In the genomic region with DNA sequence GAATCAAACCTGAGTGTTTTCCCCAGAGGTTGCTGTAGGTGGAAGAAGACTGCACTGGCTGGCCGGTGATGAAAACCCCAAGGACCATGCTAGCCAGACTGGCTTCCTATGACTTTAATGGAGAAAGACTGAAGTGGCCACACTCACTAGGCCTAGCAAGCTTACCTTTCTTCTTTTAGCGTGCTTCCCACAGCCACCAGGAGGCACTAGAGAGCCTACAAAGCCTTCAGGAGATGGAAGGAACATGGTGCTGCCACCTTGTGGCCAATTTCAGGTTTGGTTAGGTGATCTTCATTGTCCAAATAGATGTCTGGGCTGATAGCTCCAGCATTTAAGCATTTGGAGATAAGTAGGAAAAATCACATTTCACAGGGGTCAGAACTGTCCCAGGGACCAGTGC, we compare ENCODE assay signal across 8 mouse cellular contexts. TPM values are rescaled to one million over a fixed set of nuclear protein-coding genes. Genes with fewer than 3 reads are reported as not detected.
DNase-seq lines count a peak whose midpoint lies in the region; ATAC-seq and TF ChIP-seq lines count a peak whose summit lies in the region.

No protein-coding gene starts in this region.

- no peak overlapping the region for H3K4me3 ChIP-seq in intestine, postnatal 0 days (ENCODE audit: low read depth, low read length)
- no peak overlapping the region for H3K4me3 ChIP-seq in limb, embryonic 11.5 days (ENCODE audit: low read depth, low read length)

- H3K9ac ChIP-seq in intestine, postnatal 0 days (ENCODE audit: low read depth, low read length): no peak overlapping the region
- no peak overlapping the region for H3K9ac ChIP-seq in limb, embryonic 11.5 days (ENCODE audit: low read length)

- peak; percentile 100 for DNase-seq in 3T3-L1 (ENCODE audit: low read depth, low spot score)
- peak; percentile 95 to 96 for DNase-seq in adrenal gland, adult 18-20 months (ENCODE audit: low spot score in 2 of 2)
- peak; percentile 99 for DNase-seq in embryo, embryonic 10 days (ENCODE audit: low spot score)
- peak; percentile 96 for DNase-seq in gastrocnemius, postnatal 10 days
- peak; percentile 99 for DNase-seq in limb, embryonic 11.5 days (ENCODE audit: low spot score)
- DNase-seq in naive thymus-derived CD4-positive, alpha-beta T cell, adult 2 months (ENCODE audit: low read depth): peak; percentile 99
- DNase-seq in spleen, postnatal 36 days (ENCODE audit: low spot score in 2 of 2): peak; percentile 85 to 93

- no peak overlapping the region for H3K4me2 ChIP-seq in intestine, postnatal 0 days (replicated peaks; ENCODE audit: low read depth)
- no peak overlapping the region for H3K4me2 ChIP-seq in limb, embryonic 11.5 days (ENCODE audit: low read depth, severe bottlenecking)

- H3K27ac ChIP-seq in intestine, postnatal 0 days (ENCODE audit: low read depth, low read length): no peak overlapping the region
- no peak overlapping the region for H3K27ac ChIP-seq in limb, embryonic 11.5 days (replicated peaks; ENCODE audit: low read depth, low read length)

- 0 out of 2 replicates have a peak, but pooled peaks cover 3% of the 10 kb centered on the region for H3K4me1 ChIP-seq in intestine, postnatal 0 days (replicated peaks; ENCODE audit: control insufficient read depth, insufficient read depth, low read length)
- peaks cover 10% of the 10 kb centered on the region; the same call in 1 of the 2 replicates for H3K4me1 ChIP-seq in limb, embryonic 11.5 days (ENCODE audit: control insufficient read depth, insufficient read depth, low read length)

- TF ChIP-seq CTCF in intestine, postnatal 0 days (IDR thresholded peaks at IDR 0.05; ENCODE audit: low read depth): peak; percentile 100

- WGBS in intestine, postnatal 0 days: 37% methylated on average over 2 of the region's 2 CpGs
- WGBS in limb, embryonic 11.5 days: 11% methylated on average over 2 of the region's 2 CpGs

- H3K9me3 ChIP-seq in intestine, postnatal 0 days (ENCODE audit: control insufficient read depth): no peaks in the 10 kb centered on the region
- H3K9me3 ChIP-seq in limb, embryonic 11.5 days (ENCODE audit: control insufficient read depth, low read length): no peaks in the 10 kb centered on the region

- ATAC-seq in intestine, postnatal 0 days: no peak
- ATAC-seq in limb, embryonic 11.5 days (ENCODE audit: insufficient number of reproducible peaks, low FRiP score, low TSS enrichment, low read depth): no peak

- H3K36me3 ChIP-seq in intestine, postnatal 0 days (ENCODE audit: control insufficient read depth, insufficient read depth): peaks cover 25% of the 10 kb centered on the region
- peaks cover 6% of the 10 kb centered on the region; the same call in 1 of the 2 replicates for H3K36me3 ChIP-seq in limb, embryonic 11.5 days (ENCODE audit: control insufficient read depth, insufficient read depth, low read length)

- no peaks in the 10 kb centered on the region for H3K27me3 ChIP-seq in intestine, postnatal 0 days (replicated peaks; ENCODE audit: control insufficient read depth, insufficient read depth, low read length)
- no peaks in the 10 kb centered on the region for H3K27me3 ChIP-seq in limb, embryonic 11.5 days (ENCODE audit: control insufficient read depth, insufficient read depth, low read length)

RNA-seq across cellular contexts. Expression of a gene that starts 9.0 kb away (rescaled TPM):
- 10 to 100 TPM; 56.9 to 66.5 TPM for total RNA-seq in adrenal gland, adult 18-20 months (2021)
- total RNA-seq in gastrocnemius, postnatal 10 days (2021): 10 to 100 TPM; 38.1 to 40.7 TPM
- polyA plus RNA-seq in intestine, postnatal 0 days (2015; fragmentation: Nextera tagmentation; extraction: Ambion mirVana): 47.3 and 49.4 TPM in 2 replicates
- 29.0 and 32.3 TPM in 2 replicates for polyA plus RNA-seq in limb, embryonic 11.5 days (2014; fragmentation: Nextera tagmentation; extraction: Ambion mirVana)

RNA-seq across cellular contexts. Expression of a gene that starts 16.6 kb away (rescaled TPM):
- 1 to 10 TPM; 1.7 to 2.1 TPM for total RNA-seq in adrenal gland, adult 18-20 months (2021)
- 1 to 10 TPM; 3.5 to 6.7 TPM for total RNA-seq in gastrocnemius, postnatal 10 days (2021)
- 4.8 and 5.4 TPM in 2 replicates for polyA plus RNA-seq in intestine, postnatal 0 days (2015; fragmentation: Nextera tagmentation; extraction: Ambion mirVana)
- polyA plus RNA-seq in limb, embryonic 11.5 days (2014; fragmentation: Nextera tagmentation; extraction: Ambion mirVana): 0.35 TPM in 1 of 2 replicates, not detected in the other

RNA-seq across cellular contexts. Expression of a gene that starts 22.9 kb away (rescaled TPM):
- total RNA-seq in adrenal gland, adult 18-20 months (2021): 100 to 1,000 TPM; 158 to 166 TPM
- total RNA-seq in gastrocnemius, postnatal 10 days (2021): 10 to 100 TPM; 52.6 to 53.7 TPM
- polyA plus RNA-seq in intestine, postnatal 0 days (2015; fragmentation: Nextera tagmentation; extraction: Ambion mirVana): 95.0 and 100 TPM in 2 replicates
- 39.4 and 44.4 TPM in 2 replicates for polyA plus RNA-seq in limb, embryonic 11.5 days (2014; fragmentation: Nextera tagmentation; extraction: Ambion mirVana)

RNA-seq across cellular contexts. Expression of a gene that starts 45.6 kb away (rescaled TPM):
- 1 to 10 TPM; 4.1 to 4.5 TPM for total RNA-seq in adrenal gland, adult 18-20 months (2021)
- total RNA-seq in gastrocnemius, postnatal 10 days (2021): 1 to 10 TPM; 3.0 to 3.1 TPM
- 2.9 and 3.2 TPM in 2 replicates for polyA plus RNA-seq in intestine, postnatal 0 days (2015; fragmentation: Nextera tagmentation; extraction: Ambion mirVana)
- 5.6 and 6.9 TPM in 2 replicates for polyA plus RNA-seq in limb, embryonic 11.5 days (2014; fragmentation: Nextera tagmentation; extraction: Ambion mirVana)

RNA-seq across cellular contexts. Expression of a gene that starts 46.6 kb away (rescaled TPM):
- total RNA-seq in adrenal gland, adult 18-20 months (2021): 10 to 100 TPM; 48.8 to 55.3 TPM
- total RNA-seq in gastrocnemius, postnatal 10 days (2021): 10 to 100 TPM; 16.1 to 31.1 TPM
- polyA plus RNA-seq in intestine, postnatal 0 days (2015; fragmentation: Nextera tagmentation; extraction: Ambion mirVana): 45.1 and 52.6 TPM in 2 replicates
- 19.2 and 21.9 TPM in 2 replicates for polyA plus RNA-seq in limb, embryonic 11.5 days (2014; fragmentation: Nextera tagmentation; extraction: Ambion mirVana)
